Mouse (Mus musculus) kidney, adult 2 months (tissue): ENCODE data around the gene Chtop. TPM values are rescaled to one million over a fixed set of nuclear protein-coding genes. Genes with fewer than 3 reads are reported as not detected.

Experiments used
- DNase-seq: peaks from one replicate; pipeline ENCODE4 v3.0.0; 2021
- H3K27ac ChIP-seq: fragments of 200-500 bp; 2 replicates; pipeline ENCODE4 v1.5.1; 2012; ENCODE audit warnings: low read depth, low read length, control low read depth, inconsistent platforms; ENCODE audit not compliant: insufficient read depth
- H3K27me3 ChIP-seq: fragments of 200-500 bp; replicated peaks from 2 replicates; pipeline ENCODE4 v1.6.1; 2012; ENCODE audit warnings: mild to moderate bottlenecking, moderate library complexity, low read length, inconsistent platforms; ENCODE audit not compliant: control insufficient read depth, insufficient read depth
- H3K36me3 ChIP-seq: fragments of 200-500 bp; 2 replicates; pipeline ENCODE4 v1.6.1; 2012; ENCODE audit warnings: mild to moderate bottlenecking, moderate library complexity, low read length, inconsistent platforms; ENCODE audit not compliant: control insufficient read depth, insufficient read depth
- H3K4me1 ChIP-seq: fragments of 200-500 bp; 2 replicates; pipeline ENCODE4 v1.6.1; 2011; ENCODE audit warnings: low read length; ENCODE audit not compliant: control insufficient read depth, insufficient read depth
- H3K4me3 ChIP-seq: fragments of 200-500 bp; 2 replicates; pipeline ENCODE4 v1.5.1; 2011; ENCODE audit warnings: mild to moderate bottlenecking, low read depth, low read length, control low read depth; ENCODE audit not compliant: insufficient read depth
- CTCF ChIP-seq: fragments of 200-500 bp; conservative IDR thresholded peaks from 2 replicates; pipeline ENCODE4 v1.5.1; 2011; ENCODE audit warnings: low read depth, mild to moderate bottlenecking, control low read depth, low read length, moderate library complexity, mixed read lengths; ENCODE audit not compliant: insufficient read depth, insufficient read length
- POLR2A ChIP-seq: fragments of 200-500 bp; IDR thresholded peaks from one replicate; pipeline ENCODE4 v1.6.1; 2011; ENCODE audit warnings: low read depth, low read length, control low read depth
- WGBS: fragments of 180-500 bp; shearing (Covaris S2); methylation state at CpG from one replicate; pipeline ENCODE4 v1.1.7; 2018; 5-methylcytosine and 5-hydroxymethylcytosine counted together
- polyA plus RNA-seq: library from polyadenylated mRNA; depleted of rRNA; stranded (reverse); fragments of >200 nt; gene quantifications from 2 replicates; pipeline ENCODE4 v1.2.3, GENCODE M21; 2012

Gene Chtop
- polyA plus RNA-seq, 1 experiment: 36.6 TPM

DNA sequence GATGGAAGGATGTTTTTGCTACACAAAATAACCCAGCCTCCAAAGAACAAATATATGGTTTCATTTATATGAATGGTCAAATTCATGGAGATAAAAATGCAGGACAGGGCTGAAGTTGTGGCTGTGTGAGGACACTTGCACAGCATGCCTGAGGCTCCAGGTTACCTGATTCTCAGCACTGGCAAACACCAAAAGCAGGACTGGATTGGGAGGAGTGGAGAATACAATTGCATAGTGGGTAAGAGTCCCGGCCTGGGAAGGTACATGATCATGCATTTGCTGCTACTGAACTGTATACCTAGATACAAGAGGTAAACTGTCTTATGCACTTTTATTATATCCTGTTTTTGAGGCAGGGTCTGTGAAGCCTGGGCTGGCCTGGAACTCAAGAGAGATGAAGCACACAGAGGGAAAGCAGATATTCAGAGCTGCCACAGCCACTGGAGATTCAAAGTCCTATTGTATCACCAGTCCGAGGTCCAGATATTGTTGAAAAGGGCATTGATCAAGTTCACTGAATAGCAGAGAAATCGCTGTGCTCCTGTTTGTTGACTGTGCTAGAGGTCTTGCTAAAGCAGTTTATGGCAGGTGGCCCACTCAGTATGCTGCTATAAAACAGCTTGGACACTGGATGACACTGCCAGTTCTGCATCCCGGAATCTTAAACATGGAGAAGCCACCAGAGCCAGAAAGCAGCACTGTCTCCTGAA, 15.3 kb downstream of the Chtop start:
- H3K4me1 ChIP-seq: peaks cover 7% of the 10 kb centered on the region; the same call in 1 of the 2 replicates
- no peak overlapping the region for H3K27ac ChIP-seq
- H3K27me3 ChIP-seq: no peaks in the 10 kb centered on the region
- 60% methylated on average over 4 of the region's 4 CpGs for WGBS
- DNase-seq: no peak
- no peak overlapping the region for H3K4me3 ChIP-seq
- no peak for TF ChIP-seq POLR2A
- no peak for TF ChIP-seq CTCF
- H3K36me3 ChIP-seq: peaks cover 3% of the 10 kb centered on the region

DNA sequence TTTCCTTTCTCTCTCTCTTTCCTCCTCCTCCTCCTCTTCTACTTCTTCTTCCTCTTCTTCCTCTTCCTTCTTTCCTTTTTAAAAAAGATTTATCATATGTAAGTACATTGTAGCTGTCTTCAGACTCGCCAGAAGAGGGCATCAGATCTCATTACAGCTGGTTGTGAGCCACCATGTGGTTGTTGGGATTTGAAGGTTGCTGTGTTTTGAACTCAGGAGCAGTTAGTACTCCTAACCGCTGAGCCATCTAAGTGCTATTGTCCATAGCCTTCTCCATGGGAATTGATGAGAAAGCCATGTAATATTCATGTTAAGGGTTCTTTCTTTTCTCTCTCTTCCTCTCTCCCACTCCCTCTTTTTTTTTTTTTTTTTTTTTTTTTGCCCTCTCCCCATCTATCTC, 17.9 kb downstream of the Chtop start:
- Histone ChIP-seq H3K27me3 (no peaks in the 10 kb centered on the region), H3K4me1 (peaks cover 12% of the 10 kb centered on the region; the same call in 1 of the 2 replicates), H3K4me3 (no peak overlapping the region), H3K27ac (no peak overlapping the region), H3K36me3 (peaks cover 5% of the 10 kb centered on the region)
- WGBS: 32% methylated on average over 2 of the region's 2 CpGs
- TF ChIP-seq POLR2A (no peak), CTCF (0 out of 2 replicates have a peak, but pooled peaks have one; percentile 16)
- peak; percentile 63 for DNase-seq

DNA sequence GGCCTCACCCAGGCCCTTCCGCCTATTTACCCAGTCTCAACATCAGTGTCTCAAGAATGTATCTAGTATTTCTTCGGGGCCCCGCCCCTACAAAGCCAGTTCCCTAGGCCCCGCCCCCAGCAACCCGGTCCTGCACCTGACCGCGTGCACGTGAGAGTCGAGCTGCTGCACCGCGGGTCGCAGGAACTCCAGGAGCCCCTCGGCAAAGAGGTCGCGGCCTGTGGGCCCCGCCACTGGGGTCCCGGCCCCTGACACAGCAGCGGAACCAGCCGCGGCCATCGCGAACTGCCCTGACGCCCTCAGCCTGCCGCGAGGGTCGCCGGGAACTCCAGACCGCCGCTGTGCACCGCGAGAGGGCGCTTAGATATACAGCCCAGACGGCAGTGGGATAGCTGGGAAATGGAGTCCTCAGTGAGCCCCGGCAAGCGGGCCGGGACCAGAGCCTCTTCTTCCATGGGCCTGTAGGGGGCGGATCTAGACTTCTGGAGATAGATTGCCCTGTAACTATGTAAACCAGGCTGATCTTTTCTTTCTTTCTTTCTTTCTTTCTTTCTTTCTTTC, 18.5 kb downstream of the Chtop start, which contains the start of gene Snapin:
Gene Snapin, minus strand, starts transcription at position 338 of the 561 bp plus-strand sequence.
- peak; percentile 78 for TF ChIP-seq CTCF
- no peak for TF ChIP-seq POLR2A
- H3K36me3 ChIP-seq: peaks cover 5% of the 10 kb centered on the region
- H3K4me3 ChIP-seq: peak within 1 kb of the TSS; percentile 74
- no peaks in the 10 kb centered on the region for H3K27me3 ChIP-seq
- H3K4me1 ChIP-seq: peaks cover 12% of the 10 kb centered on the region; the same call in 1 of the 2 replicates
- peak within 1 kb of the TSS; percentile 83 for H3K27ac ChIP-seq
- under 1% methylated on average over 37 of the region's 37 CpGs for WGBS
- DNase-seq: peak; percentile 98

- no peaks in the 10 kb centered on the region for H3K27me3 ChIP-seq
- TF ChIP-seq POLR2A (no peak), CTCF (no peak)
- 90% methylated on average over 6 of the region's 6 CpGs for WGBS
- H3K27ac ChIP-seq: no peak overlapping the region
- no peak overlapping the region for H3K4me3 ChIP-seq
- peaks cover 5% of the 10 kb centered on the region for H3K36me3 ChIP-seq
- DNase-seq: no peak
- peaks cover 12% of the 10 kb centered on the region; the same call in 1 of the 2 replicates for H3K4me1 ChIP-seq
These were observed 20.7 kb downstream of the Chtop start for GRCm38 (mm10) chr3:90488576-90488975.

- Histone ChIP-seq H3K4me1 (peaks cover 12% of the 10 kb centered on the region; the same call in 1 of the 2 replicates), H3K4me3 (no peak overlapping the region), H3K27me3 (no peaks in the 10 kb centered on the region), H3K27ac (no peak overlapping the region), H3K36me3 (peaks cover 5% of the 10 kb centered on the region)
- no peak for TF ChIP-seq CTCF
- no peak for TF ChIP-seq POLR2A
- DNase-seq: peak; percentile 44
- WGBS: 30% methylated on average over 5 of the region's 5 CpGs
These were observed 22.3 kb downstream of the Chtop start for GRCm38 (mm10) chr3:90486998-90487397.

DNA sequence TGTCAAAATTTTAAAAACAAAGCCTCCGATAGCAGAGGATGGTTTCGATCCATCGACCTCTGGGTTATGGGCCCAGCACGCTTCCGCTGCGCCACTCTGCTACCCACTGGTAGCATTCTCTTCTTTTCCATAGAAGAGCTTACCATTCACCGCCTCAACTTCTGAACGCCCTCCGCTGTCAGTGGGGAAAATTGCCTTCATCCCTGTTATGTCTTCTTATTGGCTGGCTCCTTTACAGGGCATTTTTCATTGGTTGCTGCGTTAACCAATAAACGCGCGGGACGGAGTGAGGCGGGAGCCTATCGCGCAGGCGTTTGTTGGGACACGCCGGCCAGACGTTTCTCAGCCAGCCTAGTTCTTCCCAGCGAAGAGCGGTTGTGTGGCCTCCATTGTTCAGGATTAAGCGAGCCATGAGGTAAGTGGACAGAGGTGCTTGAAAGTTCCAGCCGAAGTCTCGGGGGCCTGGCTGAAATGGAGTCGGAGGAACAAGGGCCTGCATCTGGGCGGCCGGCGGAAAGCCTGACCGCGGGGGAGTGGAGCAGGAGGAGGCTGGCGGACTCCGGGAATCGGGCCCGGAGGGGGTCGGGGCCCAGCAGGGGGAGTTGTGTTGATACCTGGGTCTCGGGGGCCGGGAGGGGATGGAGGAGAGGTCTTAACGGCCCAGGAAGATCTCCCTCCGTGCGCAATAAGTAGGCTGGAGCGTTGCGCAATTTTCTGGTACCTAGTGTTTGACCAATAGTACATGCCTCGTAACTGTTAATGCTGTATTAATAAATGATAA, 33.3 kb downstream of the Chtop start, which contains the start of gene Ilf2:
Gene Ilf2, plus strand, starts transcription at position 296 of the 781 bp plus-strand sequence.
- Histone ChIP-seq H3K27me3 (no peaks in the 10 kb centered on the region), H3K4me1 (peaks cover 4% of the 10 kb centered on the region; the same call in 1 of the 2 replicates), H3K27ac (peak within 1 kb of the TSS; percentile 76), H3K4me3 (peak within 1 kb of the TSS; percentile 75), H3K36me3 (peaks cover 2% of the 10 kb centered on the region; the same call in 1 of the 2 replicates)
- TF ChIP-seq CTCF: peak; percentile 45
- peak; percentile 46 for TF ChIP-seq POLR2A
- DNase-seq: peak; percentile 98
- WGBS: 1% methylated on average over 45 of the region's 45 CpGs
